Mouse (Mus musculus): ENCODE measurements around the gene Thoc7.
"Not testable (repeated sequence)": the region's sequence is repeated elsewhere in the genome, so short reads cannot be mapped to it uniquely, and the experiment has no call there.

Gene Thoc7

GRCm38 (mm10) chr14:13961401-13962112, at the start of gene Thoc7, which contains the start of gene Atxn7:
TSS of gene Thoc7 (minus strand) at chr14:13961852.
TSS of gene Atxn7 (plus strand) at chr14:13961440.
- peak; percentile 27 for DNase-seq (ENCODE audit: low spot score)

GRCm38 (mm10) chr14:14009712-14010111, 48.1 kb upstream of the Thoc7 start:
- DNase-seq (ENCODE audit: low spot score), result no peak

- DNase-seq (ENCODE audit: low spot score), result no peak
Measured at GRCm38 (mm10) chr14:14002771-14003170, 41.1 kb upstream of the Thoc7 start.

GRCm38 (mm10) chr14:13995206-13996097, 33.8 kb upstream of the Thoc7 start:
- no peak for DNase-seq (ENCODE audit: low spot score)

- no peak for DNase-seq (ENCODE audit: low spot score)
Measured at GRCm38 (mm10) chr14:13990741-13991140, 29.1 kb upstream of the Thoc7 start.

- DNase-seq (ENCODE audit: low spot score), result no peak
Measured at GRCm38 (mm10) chr14:13988397-13988796, 26.7 kb upstream of the Thoc7 start.

GRCm38 (mm10) chr14:13982174-13982573, 20.5 kb upstream of the Thoc7 start:
- DNase-seq (ENCODE audit: low spot score), result no peak

- no peak for DNase-seq (ENCODE audit: low spot score)
Measured at GRCm38 (mm10) chr14:13981286-13981685, 19.6 kb upstream of the Thoc7 start.

GRCm38 (mm10) chr14:13977498-13977897, 15.8 kb upstream of the Thoc7 start:
- no peak for DNase-seq (ENCODE audit: low spot score)

- DNase-seq (ENCODE audit: low spot score), result no peak
Measured at GRCm38 (mm10) chr14:13971644-13972234, 10.1 kb upstream of the Thoc7 start.

- no peak for DNase-seq (ENCODE audit: low spot score)
Measured at GRCm38 (mm10) chr14:13970513-13970912, 8.9 kb upstream of the Thoc7 start.

- DNase-seq (ENCODE audit: low spot score), result no peak
Measured at GRCm38 (mm10) chr14:13968476-13968875, 6.8 kb upstream of the Thoc7 start.

- DNase-seq (ENCODE audit: low spot score), result no peak
Measured at GRCm38 (mm10) chr14:13967607-13968006, 6.0 kb upstream of the Thoc7 start.

- no peak for DNase-seq (ENCODE audit: low spot score)
Measured at GRCm38 (mm10) chr14:13963527-13963926, 1.9 kb upstream of the Thoc7 start.

GRCm38 (mm10) chr14:13962476-13962875, 824 bp upstream of the Thoc7 start:
- no peak for DNase-seq (ENCODE audit: low spot score)

- peak; percentile 52 for DNase-seq (ENCODE audit: low spot score)
Measured at GRCm38 (mm10) chr14:13960482-13961325, 948 bp downstream of the Thoc7 start.

GRCm38 (mm10) chr14:13960079-13960478, 1.6 kb downstream of the Thoc7 start:
- DNase-seq (ENCODE audit: low spot score), result peak; percentile 47

- DNase-seq (ENCODE audit: low spot score), result not testable (repeated sequence)
Measured at GRCm38 (mm10) chr14:13952151-13952550, 9.5 kb downstream of the Thoc7 start.

- DNase-seq (ENCODE audit: low spot score), result no peak
Measured at GRCm38 (mm10) chr14:13950401-13950800, 11.3 kb downstream of the Thoc7 start.

- DNase-seq (ENCODE audit: low spot score), result no peak
Measured at GRCm38 (mm10) chr14:13948345-13948744, 13.3 kb downstream of the Thoc7 start.

- DNase-seq (ENCODE audit: low spot score), result no peak
Measured at GRCm38 (mm10) chr14:13944686-13945085, 17.0 kb downstream of the Thoc7 start.

GRCm38 (mm10) chr14:13934052-13934371, 27.6 kb downstream of the Thoc7 start:
- DNase-seq (ENCODE audit: low spot score), result no peak

Measured in c-Kit-positive CD71-positive TER-119-positive erythroid progenitor cells, embryonic 14.5 days (primary cell).